Mouse (Mus musculus) liver, postnatal 0 days (tissue): ENCODE measurements at regions not wholly inside any gene's neighbourhood (a gene's known extent, or its start where the extent isn't known, plus 50 kb on each side); places are given as distances from the start of the nearest gene placed in this dataset.

Source experiments
- CTCF ChIP-seq: sonication (generic); IDR thresholded peaks from 2 replicates; pipeline ENCODE4 v1.5.1; 2016; ENCODE audit warnings: antibody characterized with exemption, low read depth
- EP300 ChIP-seq: IDR thresholded peaks from 2 replicates; pipeline ENCODE4 v1.6.1; 2016; ENCODE audit warnings: antibody characterized with exemption, low read depth, mild to moderate bottlenecking

GRCm38 (mm10) chr12:73408614-73409013 is 122.0 kb downstream of the Slc38a6 start:
- TF ChIP-seq CTCF (no peak), EP300 (no peak)
